ENCODE assay signal across 18 mouse cellular contexts in genomic region chr17:84201183-84201582, GRCm38 (mm10). TPM values are rescaled to one million over a fixed set of nuclear protein-coding genes. Genes with fewer than 3 reads are reported as not detected.
DNase-seq lines count a peak whose midpoint lies in the region; ATAC-seq lines count a peak whose summit lies in the region.
"Had no signal": no experiment of that assay in that cellular context is flagged by ENCODE, and none has a peak within 500 bp of the region (broad histone marks: within the 10 kb centered on the region; RNA-seq: fewer than 3 reads in every experiment).

No protein-coding gene starts in this region.

- peak; percentile 94 for ATAC-seq in granulocyte monocyte progenitor cell, adult 5-6 weeks (replicated peaks; ENCODE audit: poor library complexity, severe bottlenecking)
- ATAC-seq in hematopoietic stem cell, adult 5-6 weeks (replicated peaks in 1 of 2; ENCODE audit: insufficient read depth in 1 of 2, low FRiP score in 2 of 2, low TSS enrichment in 1 of 2, low read depth in 1 of 2, poor library complexity in 2 of 2, severe bottlenecking in 2 of 2) = peak; percentile 37 to 64; a peak in 2 of 4 replicates
- ATAC-seq in megakaryocyte progenitor cell, adult 5-6 weeks (replicated peaks; ENCODE audit: poor library complexity) = peak; percentile 85
- peak; percentile 74; the same call in 1 of the 2 replicates for ATAC-seq in neutrophil, adult 5-6 weeks (ENCODE audit: extremely low read depth, insufficient number of reproducible peaks, low FRiP score, poor library complexity, severe bottlenecking)
- ATAC-seq: forebrain, embryonic 14.5 days had no signal

- intact Hi-C loops in left cerebral cortex, postnatal 14 days (cut with DNase I) = no loop called here

- no peak for DNase-seq in thymus, postnatal 10 days (ENCODE audit: low spot score in 2 of 2)
- no peak for DNase-seq in thymus, postnatal 4 days
- DNase-seq in left cerebral cortex, postnatal 14 days (ENCODE audit: low spot score in 2 of 2) = no peak
- DNase-seq: adrenal gland, adult 2 months; adrenal gland, postnatal 10 days; adrenal gland, postnatal 25 days; cerebellum, adult 11 months; cerebellum, adult 18-20 months; cerebellum, adult 8-10 months; cerebellum, adult 9-11 months; cerebellum, postnatal 14 days; cerebellum, postnatal 36 days; embryo, embryonic 11 days had no signal

RNA-seq across cellular contexts. Expression of gene Zfp36l2, which starts 13.4 kb away (rescaled TPM):
- total RNA-seq in granulocyte monocyte progenitor cell, adult 5-6 weeks (2014; fragmentation: Nextera tagmentation) = 199 TPM in 2 replicates
- total RNA-seq in granulocyte monocyte progenitor cell, adult 5-6 weeks (2017) = 91.5 and 99.4 TPM in 2 replicates
- total RNA-seq in hematopoietic stem cell, adult 5-6 weeks (2017) = 297 and 349 TPM in 2 replicates
- 269 and 286 TPM in 2 replicates for total RNA-seq in megakaryocyte progenitor cell, adult 5-6 weeks (2015)
- 98.9 and 112 TPM in 2 replicates for total RNA-seq in megakaryocyte progenitor cell, adult 5-6 weeks (2017)
- 276 and 293 TPM in 2 replicates for total RNA-seq in neutrophil, adult 5-6 weeks (2017)
- 10 to 100 TPM; 16.6 to 26.1 TPM for total RNA-seq in left cerebral cortex, postnatal 14 days (2021)
